Mouse (Mus musculus) forebrain, embryonic 14.5 days (tissue): Measurements from ENCODE around the gene Cfap221. TPM values are rescaled to one million over a fixed set of nuclear protein-coding genes. Genes with fewer than 3 reads are reported as not detected.

Experiments used
- ATAC-seq: fragments of 200-750 bp; cut with Nextera tagmentation; 2 replicates; pipeline ENCODE4 v1.8.0; 2017; ENCODE audit warnings: mild to moderate bottlenecking, moderate library complexity
- DNase-seq: peaks from one replicate; pipeline ENCODE4 v3.0.0-alpha.2; 2015; ENCODE audit warnings: low spot score
- H3K27ac ChIP-seq: fragments of 300-500 bp; sonication (generic); 2 replicates; pipeline ENCODE4 v1.5.1; 2014; ENCODE audit warnings: low read depth, mild to moderate bottlenecking, control low read depth, low read length, moderate library complexity
- H3K27me3 ChIP-seq: fragments of 300-500 bp; sonication (generic); replicated peaks from 2 replicates; pipeline ENCODE4 v1.6.1; 2014; ENCODE audit warnings: low read length, control low read depth, mixed read lengths; ENCODE audit not compliant: control insufficient read depth, insufficient read depth
- H3K36me3 ChIP-seq: fragments of 300-500 bp; sonication (generic); 2 replicates; pipeline ENCODE4 v1.6.1; 2014; ENCODE audit warnings: low read length, control low read depth; ENCODE audit not compliant: control insufficient read depth, insufficient read depth
- H3K4me1 ChIP-seq: fragments of 300-500 bp; sonication (generic); 2 replicates; pipeline ENCODE4 v1.6.1; 2014; ENCODE audit warnings: antibody characterized with exemption, low read length, control low read depth; ENCODE audit not compliant: control insufficient read depth, insufficient read depth
- H3K4me2 ChIP-seq: fragments of 300-500 bp; sonication (generic); 2 replicates; pipeline ENCODE4 v1.6.1; 2014; ENCODE audit warnings: mild to moderate bottlenecking, control low read depth, low read length
- H3K4me3 ChIP-seq: fragments of 300-500 bp; sonication (generic); 2 replicates; pipeline ENCODE4 v1.5.1; 2014; ENCODE audit warnings: low read depth, low read length, control low read depth
- H3K9ac ChIP-seq: fragments of 300-500 bp; sonication (generic); 2 replicates; pipeline ENCODE4 v1.6.1; 2014; ENCODE audit warnings: mild to moderate bottlenecking, low read length, control low read depth, moderate library complexity
- H3K9me3 ChIP-seq: fragments of 300-500 bp; sonication (generic); replicated peaks from 2 replicates; pipeline ENCODE4 v1.6.1; 2016; ENCODE audit warnings: low read length, control low read depth, mixed read lengths; ENCODE audit not compliant: control insufficient read depth
- WGBS: fragments of 180-500 bp; shearing (Covaris S2); extraction: QIAGEN DNeasy Blood & Tissue Kit; methylation state at CpG from one replicate; pipeline ENCODE4 v1.1.7; 2014; 5-methylcytosine and 5-hydroxymethylcytosine counted together
- polyA plus RNA-seq: library from polyadenylated mRNA; unstranded; fragments of >200 nt; fragmentation: Nextera tagmentation; extraction: Ambion mirVana; gene quantifications from 2 replicates; pipeline ENCODE4 v1.2.1, GENCODE M21; 2014

Gene Cfap221
- polyA plus RNA-seq, 1 experiment from 2014 or later, result 0.48 TPM

- no peak overlapping the region for H3K9ac ChIP-seq
- WGBS, result 48% methylated on average over 10 of the region's 10 CpGs
- H3K27ac ChIP-seq, result no peak overlapping the region
- H3K4me1 ChIP-seq, result peaks cover 5% of the 10 kb centered on the region; the same call in 1 of the 2 replicates
- ATAC-seq (peak; percentile 74), DNase-seq (peak; percentile 86)
- no peaks in the 10 kb centered on the region for H3K36me3 ChIP-seq
- no peaks in the 10 kb centered on the region for H3K27me3 ChIP-seq
- H3K4me2 ChIP-seq, result no peak overlapping the region
- no peaks in the 10 kb centered on the region for H3K9me3 ChIP-seq
- no peak overlapping the region for H3K4me3 ChIP-seq
Observed at GRCm38 (mm10) chr1:120032804-120033468, 35.9 kb upstream of the Cfap221 start.

GRCm38 (mm10) chr1:120030474-120030873, 33.4 kb upstream of the Cfap221 start:
- 88% methylated on average over 3 of the region's 3 CpGs for WGBS
- H3K9me3 ChIP-seq, result no peaks in the 10 kb centered on the region
- H3K4me1 ChIP-seq, result no peaks in the 10 kb centered on the region; the same call in 1 of the 2 replicates
- H3K4me2 ChIP-seq, result no peak overlapping the region
- ATAC-seq (no peak), DNase-seq (no peak)
- no peaks in the 10 kb centered on the region for H3K36me3 ChIP-seq
- H3K4me3 ChIP-seq, result no peak overlapping the region
- H3K9ac ChIP-seq, result no peak overlapping the region
- no peaks in the 10 kb centered on the region for H3K27me3 ChIP-seq
- no peak overlapping the region for H3K27ac ChIP-seq

GRCm38 (mm10) chr1:120027693-120028092, 30.7 kb upstream of the Cfap221 start:
- Histone ChIP-seq H3K4me2 (no peak overlapping the region), H3K9me3 (no peaks in the 10 kb centered on the region), H3K27me3 (no peaks in the 10 kb centered on the region), H3K4me3 (no peak overlapping the region), H3K9ac (no peak overlapping the region), H3K4me1 (no peaks in the 10 kb centered on the region), H3K27ac (no peak overlapping the region), H3K36me3 (no peaks in the 10 kb centered on the region)
- DNase-seq, result peak; percentile 24
- ATAC-seq, result no peak
- 47% methylated on average over 4 of the region's 4 CpGs for WGBS

- Histone ChIP-seq H3K4me1 (no peaks in the 10 kb centered on the region), H3K4me3 (no peak overlapping the region), H3K9ac (no peak overlapping the region), H3K4me2 (no peak overlapping the region), H3K36me3 (no peaks in the 10 kb centered on the region), H3K27me3 (no peaks in the 10 kb centered on the region), H3K27ac (no peak overlapping the region), H3K9me3 (no peaks in the 10 kb centered on the region)
- no peak for DNase-seq
- no peak for ATAC-seq
- 30% methylated on average over 2 of the region's 2 CpGs for WGBS
Observed at GRCm38 (mm10) chr1:120025050-120025439, 28.0 kb upstream of the Cfap221 start.

GRCm38 (mm10) chr1:120024331-120025049, 27.5 kb upstream of the Cfap221 start:
- Histone ChIP-seq H3K36me3 (no peaks in the 10 kb centered on the region), H3K27ac (no peak overlapping the region), H3K4me2 (no peak overlapping the region), H3K4me1 (no peaks in the 10 kb centered on the region), H3K9me3 (no peaks in the 10 kb centered on the region), H3K4me3 (no peak overlapping the region), H3K9ac (no peak overlapping the region), H3K27me3 (no peaks in the 10 kb centered on the region)
- WGBS, result 79% methylated on average over 10 of the region's 10 CpGs
- no peak for ATAC-seq
- DNase-seq, result no peak

- no peak for ATAC-seq
- WGBS, result 92% methylated on average over 17 of the region's 17 CpGs
- H3K4me1 ChIP-seq, result no peaks in the 10 kb centered on the region
Observed at GRCm38 (mm10) chr1:120021951-120022350, 24.9 kb upstream of the Cfap221 start.

GRCm38 (mm10) chr1:120020322-120020897, 23.4 kb upstream of the Cfap221 start:
- no peaks in the 10 kb centered on the region for H3K9me3 ChIP-seq
- no peak overlapping the region for H3K4me2 ChIP-seq
- 81% methylated on average over 7 of the region's 7 CpGs for WGBS
- no peak for DNase-seq
- H3K36me3 ChIP-seq, result no peaks in the 10 kb centered on the region
- no peak overlapping the region for H3K27ac ChIP-seq
- H3K27me3 ChIP-seq, result no peaks in the 10 kb centered on the region
- no peak overlapping the region for H3K9ac ChIP-seq
- no peaks in the 10 kb centered on the region for H3K4me1 ChIP-seq
- ATAC-seq, result no peak
- no peak overlapping the region for H3K4me3 ChIP-seq

More at GRCm38 (mm10) chr1:120021951-120022350, 24.9 kb upstream of the Cfap221 start:
- no peak overlapping the region for H3K27ac ChIP-seq
- no peak overlapping the region for H3K4me2 ChIP-seq
- DNase-seq, result no peak
- no peak overlapping the region for H3K4me3 ChIP-seq
- no peaks in the 10 kb centered on the region for H3K9me3 ChIP-seq
- H3K9ac ChIP-seq, result no peak overlapping the region
- H3K27me3 ChIP-seq, result no peaks in the 10 kb centered on the region
- no peaks in the 10 kb centered on the region for H3K36me3 ChIP-seq

- WGBS, result 92% methylated on average over 12 of the region's 12 CpGs
- no peak for ATAC-seq
- Histone ChIP-seq H3K27me3 (no peaks in the 10 kb centered on the region), H3K4me3 (no peak overlapping the region), H3K4me2 (no peak overlapping the region), H3K27ac (no peak overlapping the region), H3K9me3 (no peaks in the 10 kb centered on the region), H3K4me1 (no peaks in the 10 kb centered on the region), H3K9ac (no peak overlapping the region), H3K36me3 (no peaks in the 10 kb centered on the region)
- no peak for DNase-seq
Observed at GRCm38 (mm10) chr1:120019428-120019827, 22.4 kb upstream of the Cfap221 start.

GRCm38 (mm10) chr1:120018900-120019299, 21.9 kb upstream of the Cfap221 start:
- H3K9ac ChIP-seq, result no peak overlapping the region
- no peaks in the 10 kb centered on the region for H3K4me1 ChIP-seq
- H3K9me3 ChIP-seq, result no peaks in the 10 kb centered on the region
- no peak overlapping the region for H3K27ac ChIP-seq
- DNase-seq (no peak), ATAC-seq (no peak)
- 30% methylated on average over 3 of the region's 3 CpGs for WGBS
- no peak overlapping the region for H3K4me2 ChIP-seq
- H3K36me3 ChIP-seq, result no peaks in the 10 kb centered on the region
- H3K4me3 ChIP-seq, result no peak overlapping the region
- H3K27me3 ChIP-seq, result no peaks in the 10 kb centered on the region
